Mouse (Mus musculus) testis, adult 10 weeks (tissue): ENCODE measurements around the gene Ccdc106. TPM values are rescaled to one million over a fixed set of nuclear protein-coding genes. Genes with fewer than 3 reads are reported as not detected.

Experiments
- polyA plus RNA-seq: library from polyadenylated mRNA; stranded (reverse); fragments of 350-450 nt; fragmentation: Illumina TruSeq; extraction: RNeasy Lipid Tissue Mini Kit (QIAGEN cat#74804); gene quantifications from one replicate; pipeline ENCODE4 v1.2.3, GENCODE M21; 2014; ENCODE audit warnings: low read depth, low replicate concordance

Gene Ccdc106
- polyA plus RNA-seq: 1.6 TPM

DNA sequence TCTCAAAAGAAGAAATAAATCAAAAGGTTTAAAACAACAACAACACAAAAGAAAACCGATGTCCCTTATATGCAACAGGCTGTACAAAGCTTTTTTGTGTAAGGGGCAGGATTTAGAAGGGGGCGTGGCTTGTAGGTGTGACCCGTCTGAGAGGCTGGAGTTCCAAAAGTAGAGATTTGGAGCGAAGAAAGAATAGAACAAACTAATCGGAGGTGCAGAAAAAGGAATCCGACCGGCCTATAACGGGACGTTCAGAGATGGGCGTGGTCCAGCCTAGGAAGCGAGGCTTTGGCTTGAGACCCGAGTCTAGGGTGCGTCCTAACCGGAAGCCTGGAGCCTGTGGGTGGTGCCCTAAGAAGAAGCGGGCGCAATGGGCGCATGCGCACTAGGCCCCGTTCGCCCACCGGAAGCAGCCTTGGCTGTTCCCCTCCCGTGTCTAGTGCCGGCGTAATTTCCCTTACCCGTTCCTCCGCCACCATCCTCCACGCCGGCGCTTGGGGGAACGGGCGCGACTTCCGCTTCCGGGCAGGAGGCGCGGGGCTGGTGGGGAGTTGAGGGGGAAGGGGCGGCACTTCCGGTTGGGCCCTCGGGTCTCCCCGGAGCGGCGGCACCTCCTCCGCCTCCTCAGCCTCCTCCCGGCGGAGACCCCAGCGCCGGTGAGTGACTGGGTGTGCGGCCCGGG lies at the start of gene Ccdc106, which contains the start of gene Zfp865:
Gene Ccdc106 (plus strand): TSS at position 554 of the 682 bp plus-strand sequence.
Gene Zfp865 (plus strand): TSS at position 377 of the 682 bp plus-strand sequence.

DNA sequence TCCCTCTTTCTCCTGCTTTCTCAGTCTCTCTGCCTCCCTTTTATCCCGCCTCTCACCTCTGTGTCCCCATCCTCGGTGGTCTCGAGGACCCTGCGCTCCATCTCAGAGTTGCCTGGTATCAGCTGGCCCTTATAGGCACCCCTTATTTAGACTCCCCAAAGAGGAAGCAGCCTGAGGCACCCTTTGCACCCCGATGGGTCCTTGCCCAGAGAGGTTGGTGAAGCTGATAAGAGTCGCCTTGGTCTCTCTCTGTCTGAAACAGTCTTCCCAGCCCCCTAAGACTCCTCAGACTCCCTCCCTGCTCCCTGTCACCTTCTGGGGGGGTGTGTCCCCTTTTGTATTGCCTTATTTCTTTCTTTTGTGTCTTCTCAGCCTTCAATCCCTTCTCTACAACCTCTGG lies 49.3 kb upstream of the Ccdc106 start, which contains the start of gene Sbk3:
Gene Sbk3 (minus strand): TSS at position 101 of the 400 bp plus-strand sequence.

DNA sequence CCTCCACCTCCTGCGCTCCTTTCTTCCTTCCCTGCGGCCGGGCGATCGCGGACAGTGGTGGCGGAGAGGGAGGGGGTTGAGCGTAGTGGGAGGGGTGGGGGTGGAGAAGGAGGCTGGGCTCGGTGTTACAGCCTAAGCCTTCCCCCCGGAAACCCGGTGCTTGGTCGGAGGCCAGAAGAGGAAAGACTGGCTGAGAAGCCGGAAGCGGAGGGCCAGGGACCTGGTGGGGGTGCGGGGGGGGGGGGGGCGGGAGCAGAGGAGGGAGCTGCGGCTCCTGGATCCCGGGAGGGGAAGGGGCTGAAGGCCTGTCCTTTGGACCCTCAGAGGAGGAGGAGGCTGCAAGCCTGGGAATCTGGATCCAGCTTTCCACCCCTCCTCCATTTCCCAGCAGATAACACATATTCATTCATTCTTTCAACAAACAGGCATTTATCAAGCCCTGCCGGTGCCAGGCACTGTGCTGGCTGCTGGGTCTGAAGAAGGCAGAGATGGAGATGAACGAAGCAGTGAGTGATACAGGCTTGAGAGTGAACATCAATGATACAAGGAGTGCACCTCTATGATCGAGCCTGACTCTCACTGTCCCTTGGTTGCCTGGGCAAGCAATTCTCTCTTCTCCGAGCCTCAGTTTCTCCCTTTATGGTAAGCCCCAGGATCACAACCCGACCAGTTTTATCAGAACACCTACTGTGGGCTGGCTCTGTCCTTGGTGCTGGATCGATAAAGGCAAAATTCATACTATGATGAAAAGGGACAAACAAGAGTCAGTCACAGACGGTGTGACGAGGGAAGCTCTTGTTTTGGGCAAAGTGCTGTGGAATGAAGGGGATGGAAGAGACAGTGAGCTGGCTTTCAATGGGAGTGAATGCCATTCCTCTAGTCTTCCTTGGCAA lies 24.1 kb upstream of the Ccdc106 start, which contains the start of gene Zfp579:
Gene Zfp579 (minus strand): TSS at position 156 of the 893 bp plus-strand sequence.

DNA sequence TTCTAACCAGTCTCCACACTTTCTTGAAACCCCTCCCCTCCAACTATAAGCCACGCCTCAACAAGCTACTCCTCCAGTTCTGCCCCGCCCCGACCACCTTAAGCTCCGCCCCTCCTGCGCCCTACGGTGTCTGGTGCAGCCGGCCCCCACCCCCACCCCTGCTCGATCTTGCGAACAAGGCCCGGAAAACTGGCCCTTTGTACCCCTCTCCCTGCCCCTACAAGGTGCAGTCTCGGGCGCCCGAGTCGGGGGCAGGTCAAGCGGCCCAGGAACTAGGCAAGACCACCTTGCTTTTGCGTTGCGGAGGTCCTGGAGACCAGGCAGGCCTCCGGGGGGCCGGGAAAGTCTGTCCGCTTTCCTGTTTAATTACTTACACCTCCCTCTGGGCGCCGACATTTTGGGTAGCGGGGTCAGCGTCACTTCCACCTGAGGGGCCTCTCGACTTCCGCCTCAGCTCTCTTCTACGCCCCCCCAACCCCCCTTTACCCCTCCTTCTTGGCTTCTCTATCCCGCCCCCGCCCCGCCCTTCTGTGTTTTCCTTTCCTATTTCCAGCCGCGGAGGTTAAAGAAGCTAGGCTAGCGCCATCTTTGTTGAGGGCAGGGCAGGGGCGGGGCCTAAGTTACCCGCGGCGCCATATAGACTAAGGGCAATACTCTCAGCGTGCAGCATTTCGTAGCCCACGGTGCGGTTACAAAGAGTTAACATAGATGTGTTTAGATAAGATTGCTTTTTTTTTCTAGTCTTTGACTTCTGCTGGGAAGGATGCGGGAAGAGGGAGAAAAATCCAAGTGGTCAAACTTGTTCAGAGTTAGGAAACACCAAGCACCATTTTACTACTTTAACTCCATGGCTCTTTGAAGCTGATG lies 5.9 kb upstream of the Ccdc106 start, which contains the start of the genes Zfp524 and Fiz1:
Gene Zfp524 (plus strand): TSS at position 165 of the 867 bp plus-strand sequence.
Gene Fiz1 (minus strand): TSS at position 447 of the 867 bp plus-strand sequence.

DNA sequence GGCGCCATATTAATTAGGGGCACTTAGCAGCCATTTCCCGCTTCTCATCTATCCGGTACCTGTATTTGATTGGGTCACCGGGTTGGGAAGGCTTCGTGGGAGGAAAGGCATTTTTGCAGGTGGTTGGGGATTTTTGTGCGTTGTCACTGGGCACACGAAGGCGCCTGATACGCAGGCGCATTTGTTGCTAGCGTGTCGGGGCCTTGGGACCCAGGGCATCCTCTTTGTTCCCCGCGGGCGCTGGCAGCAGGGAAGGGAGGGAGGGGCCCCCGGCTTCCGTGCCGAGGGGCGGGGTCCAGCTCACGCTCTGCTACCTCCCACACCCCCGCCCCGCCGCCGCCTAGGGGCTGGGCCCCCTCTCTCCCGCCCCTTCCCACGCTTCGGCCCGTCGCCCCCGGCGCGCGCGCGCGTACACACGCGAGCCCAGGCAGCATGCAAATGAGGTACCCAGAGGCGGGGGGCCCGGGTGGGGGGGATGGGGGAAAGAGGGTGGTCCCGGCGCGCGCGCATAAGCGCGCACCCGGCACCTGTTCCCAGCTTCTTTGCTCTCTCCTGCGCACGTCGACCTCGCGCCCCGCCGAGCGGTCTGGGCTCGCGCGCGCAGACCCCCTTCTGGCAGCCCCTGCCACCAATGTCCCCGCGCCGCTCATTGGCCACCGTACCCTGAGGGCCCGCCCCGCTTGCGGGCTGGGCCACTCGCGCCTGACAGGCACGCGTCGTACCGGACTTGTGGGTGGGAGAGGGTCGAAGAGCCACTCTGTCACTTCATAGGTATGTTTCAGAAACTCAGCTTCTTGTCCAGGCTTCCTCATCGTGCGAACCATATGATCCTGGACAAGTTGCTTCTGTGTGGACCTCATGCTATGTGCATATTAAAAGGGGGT lies 5.0 kb upstream of the Ccdc106 start, which contains the start of gene Gm44973:
Gene Gm44973 (plus strand): TSS at position 379 of the 884 bp plus-strand sequence.

DNA sequence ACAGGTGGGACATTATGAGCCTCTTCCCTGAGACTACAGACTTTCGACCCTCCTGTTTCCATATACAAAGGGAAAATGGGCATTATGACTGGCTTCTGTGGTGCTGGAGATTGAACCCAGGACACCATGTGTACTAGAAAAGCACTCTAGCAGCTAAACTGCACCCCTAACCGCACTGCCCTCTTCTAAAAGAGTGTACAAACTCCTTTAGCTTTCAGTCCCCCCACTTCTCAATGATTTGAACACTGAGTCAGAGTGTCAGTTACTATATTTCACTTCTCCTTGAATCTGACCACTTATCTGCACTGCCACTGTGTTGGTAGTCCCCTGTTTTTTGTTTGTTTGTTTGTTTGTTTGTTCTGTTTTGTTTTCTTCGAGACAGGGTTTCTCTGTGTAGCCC lies 13.5 kb downstream of the Ccdc106 start, which contains the start of gene 4632433K11Rik:
Gene 4632433K11Rik (plus strand): TSS at position 301 of the 400 bp plus-strand sequence.

DNA sequence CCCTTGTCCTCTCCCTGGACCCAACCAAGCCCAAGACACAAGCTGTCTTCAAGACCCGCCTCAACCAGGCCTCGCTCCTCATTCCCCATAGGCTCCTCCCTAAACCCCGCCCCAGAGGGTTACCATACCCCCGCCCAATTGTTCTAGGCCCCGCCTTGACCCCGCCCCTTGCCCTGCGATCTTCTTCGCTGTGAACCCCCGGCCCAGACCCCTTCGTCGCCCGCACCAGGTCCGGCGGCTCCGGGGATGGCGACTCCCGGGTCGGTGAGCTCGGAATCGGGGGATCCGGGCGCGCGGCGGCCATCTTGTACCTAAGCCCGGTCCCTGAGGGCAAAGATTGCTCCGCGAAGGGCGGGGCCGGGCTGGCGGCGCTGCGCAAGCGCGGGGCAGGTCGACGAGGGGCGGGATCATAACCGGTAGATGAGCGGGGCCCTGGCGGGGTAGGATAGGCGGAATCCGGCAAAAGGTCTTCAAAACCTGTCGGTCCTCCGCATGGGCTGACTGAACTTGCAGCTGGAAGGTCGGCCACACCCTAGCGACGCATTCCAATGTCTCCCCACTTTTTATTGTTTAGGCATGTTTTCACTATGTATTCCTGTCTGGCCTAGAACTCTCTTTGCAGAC lies 17.9 kb downstream of the Ccdc106 start, which contains the start of gene Zfp784:
Gene Zfp784 (minus strand): TSS at position 338 of the 624 bp plus-strand sequence.

DNA sequence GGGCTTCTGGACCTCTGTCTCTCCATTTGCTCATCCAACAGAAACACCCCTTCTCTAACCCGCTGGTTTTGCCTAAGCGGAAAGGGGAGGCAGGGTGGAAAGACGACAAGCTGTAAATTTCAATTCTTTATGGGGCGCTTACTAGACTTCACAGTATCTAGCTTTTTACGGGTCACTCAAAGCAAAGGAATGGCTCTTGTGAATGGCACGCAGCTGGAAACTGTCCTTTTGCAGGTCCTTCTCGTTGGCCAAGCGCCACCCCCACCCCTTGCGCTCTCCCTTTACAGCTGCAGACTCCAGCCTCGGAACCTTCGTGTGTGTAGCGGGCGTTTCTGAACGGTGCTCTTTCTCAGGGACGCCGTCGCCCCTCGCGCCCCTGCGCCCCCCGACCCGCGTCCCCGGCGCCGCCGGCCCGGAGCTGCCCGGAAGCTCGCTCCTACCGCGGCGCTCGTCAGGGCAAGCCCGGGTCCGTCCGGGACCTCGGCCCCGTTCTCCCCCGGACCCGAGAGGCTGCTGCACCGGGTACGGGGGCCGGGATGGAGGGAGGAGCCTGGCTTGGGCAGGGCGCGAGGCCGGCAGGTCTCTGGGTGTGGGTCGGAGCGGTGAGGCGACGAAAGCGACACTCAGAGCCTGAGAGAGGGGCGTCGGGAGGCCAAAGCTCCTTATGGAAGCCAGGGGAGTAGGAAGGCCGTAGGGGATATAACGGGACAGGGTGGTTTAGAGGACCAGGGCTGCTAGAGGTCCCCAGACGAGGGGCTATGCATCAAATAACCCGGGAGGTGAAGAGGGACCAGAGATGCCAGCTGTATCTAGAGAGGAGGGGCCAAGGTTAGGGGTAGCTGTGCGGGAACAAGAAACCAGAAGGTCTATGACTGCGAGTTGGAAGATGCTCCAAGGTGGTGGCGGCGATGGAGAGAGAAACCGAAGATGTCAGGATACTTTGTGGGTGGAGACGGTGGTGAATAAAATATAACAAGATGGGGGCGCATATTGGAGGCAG lies 31.1 kb downstream of the Ccdc106 start, which contains the start of gene Zfp580:
Gene Zfp580 (plus strand): TSS at position 346 of the 1,000 bp plus-strand sequence.

DNA sequence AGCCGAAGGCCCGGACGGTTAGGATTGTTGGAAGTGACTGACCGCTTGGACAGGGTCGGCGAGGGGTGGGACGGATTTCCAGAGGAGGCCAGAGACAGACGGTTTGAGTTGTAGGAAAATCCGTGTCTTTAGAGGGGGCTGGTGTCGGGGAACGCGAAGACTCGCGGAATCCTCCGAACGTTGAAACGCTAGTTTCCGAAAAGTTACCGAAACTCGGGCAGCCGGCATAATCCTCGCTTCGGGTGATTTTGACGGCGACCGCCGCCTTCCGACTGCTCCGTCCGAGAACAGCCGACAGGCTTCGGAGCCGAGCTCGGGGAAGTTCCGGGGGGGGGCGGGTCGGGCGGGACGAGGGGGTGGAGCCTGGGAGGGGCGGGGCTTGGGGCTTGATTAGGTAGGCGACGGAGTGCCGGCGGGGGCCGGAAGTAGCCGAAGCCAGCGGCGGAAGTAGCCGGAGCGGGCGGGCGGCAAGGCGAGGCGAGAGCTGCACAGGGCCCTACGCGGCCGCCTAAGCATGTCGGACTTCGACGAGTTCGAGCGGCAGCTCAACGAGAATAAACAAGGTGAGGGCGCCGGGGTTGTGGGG lies 41.5 kb downstream of the Ccdc106 start, which contains the start of gene U2af2:
Gene U2af2 (plus strand): TSS at position 370 of the 586 bp plus-strand sequence.

DNA sequence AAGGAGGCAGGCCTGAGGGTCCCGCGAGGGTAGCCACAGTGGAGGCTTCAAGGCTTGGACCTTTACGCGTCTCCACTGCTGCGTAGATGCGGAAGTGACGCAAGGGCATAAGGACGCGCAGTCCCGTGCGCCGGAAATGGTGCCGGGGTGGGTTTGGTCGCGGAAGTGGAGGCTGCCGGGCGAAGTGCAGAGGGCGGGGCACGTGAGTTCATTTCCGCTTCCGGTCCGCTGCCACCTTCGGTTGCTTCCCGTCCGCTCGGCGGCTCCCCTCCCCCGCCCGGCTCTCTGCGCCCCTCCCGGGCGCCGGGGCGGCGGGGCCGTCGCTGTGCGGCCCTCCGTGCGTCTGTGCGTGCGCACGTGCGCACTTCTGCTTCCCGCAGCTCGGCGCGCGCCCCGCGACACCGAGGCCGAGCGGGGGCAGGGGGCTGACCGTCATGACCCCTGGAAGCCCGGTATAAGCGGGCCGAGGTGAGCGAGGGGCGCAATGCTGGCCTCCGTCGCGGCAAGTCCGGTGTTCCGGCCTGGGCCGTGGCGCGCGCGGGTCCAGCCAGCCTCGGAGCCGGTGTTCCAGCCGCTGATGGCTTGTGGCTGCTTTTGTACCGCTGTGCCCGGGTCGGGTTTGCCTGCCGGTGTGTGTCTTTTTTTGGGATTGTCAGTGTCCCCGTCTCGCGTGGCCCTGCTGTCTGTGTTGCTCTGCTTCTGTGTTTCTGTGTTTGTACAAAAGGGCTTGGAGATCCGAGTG lies 59.8 kb downstream of the Ccdc106 start, which contains the start of gene Epn1:
Gene Epn1 (plus strand): TSS at position 226 of the 742 bp plus-strand sequence.

Other genes starting within 250 kb of the Ccdc106 start
- 175 TPM for gene Fam71e2, start 249.3 kb upstream of the Ccdc106 start, polyA plus RNA-seq
- 1.5 TPM for gene Il11, start 237.7 kb upstream of the Ccdc106 start, polyA plus RNA-seq
- gene Tmem190, start 237.6 kb upstream of the Ccdc106 start, polyA plus RNA-seq: 21.8 TPM
- gene Tmem238, start 230.9 kb upstream of the Ccdc106 start, polyA plus RNA-seq: not detected
- gene Rpl28, start 227.7 kb upstream of the Ccdc106 start, polyA plus RNA-seq: 9.0 TPM
- gene Ube2s, start 208.0 kb upstream of the Ccdc106 start, polyA plus RNA-seq: 58.0 TPM
- gene Shisa7, start 175.9 kb upstream of the Ccdc106 start, polyA plus RNA-seq: 3.5 TPM
- 1.2 TPM for gene Isoc2b, start 150.3 kb upstream of the Ccdc106 start, polyA plus RNA-seq
- 1.8 TPM for gene Isoc2a, start 143.4 kb upstream of the Ccdc106 start, polyA plus RNA-seq
- gene Gm36210, start 114.0 kb upstream of the Ccdc106 start, polyA plus RNA-seq: not detected
- gene Zfp628, start 105.3 kb upstream of the Ccdc106 start, polyA plus RNA-seq: not detected
- gene Nat14, start 98.5 kb upstream of the Ccdc106 start, polyA plus RNA-seq: 0.67 TPM
- not detected for gene Ssc5d, start 94.8 kb upstream of the Ccdc106 start, polyA plus RNA-seq
- gene Sbk2, start 56.1 kb upstream of the Ccdc106 start, polyA plus RNA-seq: not detected
- gene Sbk3, start 49.4 kb upstream of the Ccdc106 start, polyA plus RNA-seq: 0.20 TPM
- gene Zfp579, start 24.4 kb upstream of the Ccdc106 start, polyA plus RNA-seq: 3.8 TPM
- gene Zfp524, start 6.1 kb upstream of the Ccdc106 start, polyA plus RNA-seq: not detected
- gene Fiz1, start 5.9 kb upstream of the Ccdc106 start, polyA plus RNA-seq: 21.5 TPM
- not detected for gene Gm44973, start 5.1 kb upstream of the Ccdc106 start, polyA plus RNA-seq
- 4.3 TPM for gene Zfp865, start 177 bp upstream of the Ccdc106 start, polyA plus RNA-seq
- 0.83 TPM for gene 4632433K11Rik, start 13.6 kb downstream of the Ccdc106 start, polyA plus RNA-seq
- 3.4 TPM for gene Zfp784, start 17.9 kb downstream of the Ccdc106 start, polyA plus RNA-seq
- 0.32 TPM for gene Zfp580, start 31.0 kb downstream of the Ccdc106 start, polyA plus RNA-seq
- 8.7 TPM for gene U2af2, start 41.6 kb downstream of the Ccdc106 start, polyA plus RNA-seq
- gene Epn1, start 59.7 kb downstream of the Ccdc106 start, polyA plus RNA-seq: 2.7 TPM
- gene Rfpl4, start 96.4 kb downstream of the Ccdc106 start, polyA plus RNA-seq: 0.20 TPM
- gene Rasl2-9, start 105.4 kb downstream of the Ccdc106 start, polyA plus RNA-seq: 159 TPM
- gene Vmn1r55, start 129.1 kb downstream of the Ccdc106 start, polyA plus RNA-seq: 0.01 TPM
- not detected for gene Vmn1r56, start 176.2 kb downstream of the Ccdc106 start, polyA plus RNA-seq
- gene Vmn1r57, start 197.9 kb downstream of the Ccdc106 start, polyA plus RNA-seq: not detected